Mouse (Mus musculus) E14TG2a.4 (cell line): ENCODE results near the gene Ydjc.

Experiments used
- H3K27me3 ChIP-seq: 2 replicates; pipeline ENCODE4 v1.6.1; 2014; ENCODE audit warnings: low read length, control low read depth; ENCODE audit not compliant: insufficient read depth
- H3K36me3 ChIP-seq: 2 replicates; pipeline ENCODE4 v1.6.1; 2014; ENCODE audit warnings: low read length, control low read depth; ENCODE audit not compliant: insufficient read depth
- H3K4me1 ChIP-seq: replicated peaks from 2 replicates; pipeline ENCODE4 v1.6.1; 2014; ENCODE audit warnings: low read depth, low read length, control low read depth
- H3K4me3 ChIP-seq: replicated peaks from 2 replicates; pipeline ENCODE4 v1.5.1; 2014; ENCODE audit warnings: mild to moderate bottlenecking, low read length
- H3K9me3 ChIP-seq: 2 replicates; pipeline ENCODE4 v1.6.1; 2014; ENCODE audit warnings: low read length, control low read depth
- CTCF ChIP-seq: conservative IDR thresholded peaks from 2 replicates; pipeline ENCODE4 v1.5.1; 2014; ENCODE audit warnings: low read length
- NANOG ChIP-seq: IDR thresholded peaks from 2 replicates; pipeline ENCODE4 v1.6.1; 2014; ENCODE audit warnings: borderline replicate concordance, low read length, mixed read lengths
- POU5F1 ChIP-seq: IDR thresholded peaks from 2 replicates; pipeline ENCODE4 v1.6.1; 2014; ENCODE audit warnings: low read length, borderline replicate concordance

Ydjc gene

DNA sequence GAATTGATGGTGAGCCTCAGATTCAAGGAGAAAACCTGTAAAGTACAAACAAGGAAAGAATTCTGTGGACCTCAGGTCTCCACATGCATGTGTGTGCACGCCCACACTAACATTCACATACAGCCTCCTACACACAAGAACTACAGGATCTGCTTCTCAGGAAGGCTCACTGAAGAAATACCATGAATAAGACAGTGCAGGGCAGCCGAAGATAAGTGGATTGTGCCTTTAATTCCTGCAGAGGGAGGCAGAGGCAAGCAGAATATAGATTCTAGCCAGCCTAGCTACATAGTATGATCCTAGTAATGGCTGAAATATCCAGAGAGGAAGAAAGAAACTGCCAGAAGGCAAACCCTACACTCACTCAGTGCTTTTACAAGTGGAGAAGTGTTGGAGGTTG lies 57.6 kb downstream of the Ydjc start:
- Histone ChIP-seq H3K36me3 (peaks cover 23% of the 10 kb centered on the region), H3K4me3 (peak overlapping the region; percentile 98), H3K9me3 (no peaks in the 10 kb centered on the region), H3K4me1 (peaks cover 40% of the 10 kb centered on the region), H3K27me3 (peaks cover 9% of the 10 kb centered on the region)
- TF ChIP-seq CTCF (no peak), POU5F1 (no peak), NANOG (no peak)

DNA sequence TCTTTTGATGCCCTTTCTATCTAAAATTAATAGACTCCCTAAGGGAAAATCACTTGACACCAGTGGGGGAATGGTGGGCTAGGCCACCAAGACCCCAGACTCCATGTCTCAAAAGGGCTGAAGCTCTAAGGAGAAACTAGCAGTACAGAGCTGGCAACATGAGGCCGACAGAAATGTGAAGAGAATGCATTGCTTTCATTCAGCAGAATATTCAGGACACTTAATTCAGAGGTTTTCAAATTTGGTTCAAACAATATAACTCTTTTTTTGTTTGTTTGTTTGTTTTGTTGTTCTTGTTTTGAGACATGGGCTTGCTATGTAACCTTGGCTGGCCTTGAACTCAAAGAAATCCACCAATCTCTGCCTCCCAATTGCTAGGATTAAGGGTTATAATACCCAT lies 58.1 kb downstream of the Ydjc start, which contains the start of gene Ube2l3:
Ube2l3 (minus strand) TSS at position 101 of the 400 bp plus-strand sequence.
- Histone ChIP-seq H3K27me3 (peaks cover 12% of the 10 kb centered on the region), H3K4me1 (peaks cover 37% of the 10 kb centered on the region), H3K4me3 (peak within 1 kb of the TSS; percentile 98), H3K9me3 (no peaks in the 10 kb centered on the region), H3K36me3 (peaks cover 21% of the 10 kb centered on the region)
- TF ChIP-seq POU5F1 (no peak), CTCF (no peak), NANOG (no peak)

DNA sequence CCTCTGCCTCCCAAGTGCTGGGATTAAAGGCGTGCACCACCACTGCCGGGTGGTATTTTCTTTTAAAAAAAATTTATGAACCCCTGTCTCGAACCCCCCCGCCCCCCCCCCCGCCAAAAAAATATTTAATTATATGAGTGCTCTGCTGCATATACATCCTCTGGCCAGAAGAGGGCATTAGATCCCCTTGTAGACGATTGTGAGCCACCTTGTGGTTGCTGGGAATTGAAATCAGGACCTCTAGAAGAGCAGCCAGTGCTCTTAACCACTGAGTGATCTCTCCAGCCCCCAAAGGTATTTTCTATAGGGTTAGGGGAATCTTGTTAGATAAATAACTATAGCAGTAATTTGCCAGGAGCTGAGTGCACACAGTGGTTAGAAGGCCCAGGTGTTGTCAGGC lies 60.6 kb downstream of the Ydjc start:
- no peak for TF ChIP-seq NANOG
- TF ChIP-seq CTCF = peak; percentile 58
- TF ChIP-seq POU5F1 = no peak
- no peaks in the 10 kb centered on the region for H3K9me3 ChIP-seq
- H3K4me3 ChIP-seq = no peak overlapping the region

DNA sequence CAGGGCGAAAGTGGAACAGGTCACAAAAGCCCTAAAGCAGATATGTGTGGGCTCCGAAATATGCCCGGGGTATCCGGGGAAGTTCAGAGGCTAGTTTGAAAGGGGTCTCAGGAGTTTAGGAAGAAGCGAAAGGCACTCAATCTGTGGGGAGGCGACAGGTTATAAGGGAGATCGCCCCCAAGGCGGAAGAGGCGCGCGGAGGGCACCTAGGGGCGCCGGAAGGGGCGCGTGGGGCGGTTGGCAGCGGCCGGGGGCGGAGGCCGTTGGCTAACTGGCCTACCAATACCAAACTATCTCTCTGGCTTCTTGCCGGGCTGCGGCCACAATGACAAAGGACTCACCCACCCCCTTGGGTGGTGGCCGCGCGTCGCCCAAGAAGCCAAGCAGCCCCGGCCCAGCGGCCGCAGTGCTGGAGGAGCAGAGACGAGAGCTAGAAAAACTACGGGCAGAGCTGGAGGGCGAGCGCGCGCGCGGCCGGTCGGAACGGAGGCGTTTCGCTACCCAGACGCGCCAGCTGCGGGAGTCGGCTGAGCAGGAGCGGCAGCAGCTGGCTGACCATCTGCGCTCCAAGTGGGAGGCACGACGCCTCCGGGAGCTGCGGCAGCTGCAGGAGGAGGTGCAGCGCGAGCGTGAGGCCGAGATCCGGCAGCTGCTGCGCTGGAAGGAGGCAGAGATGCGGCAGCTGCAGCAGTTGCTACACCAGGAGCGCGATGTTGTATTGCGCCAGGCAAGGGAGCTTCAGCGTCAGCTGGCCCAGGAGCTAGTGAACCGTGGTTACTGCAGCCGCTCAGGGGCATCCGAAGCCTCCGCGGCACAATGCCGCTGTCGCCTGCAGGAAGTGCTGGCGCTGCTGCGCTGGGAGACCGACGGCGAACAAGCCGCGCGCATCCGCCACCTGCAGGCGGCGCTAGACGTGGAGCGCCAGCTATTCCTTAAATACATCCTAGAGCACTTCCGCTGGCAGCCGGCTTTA lies 64.3 kb downstream of the Ydjc start, which contains the start of gene Rimbp3:
Rimbp3 (plus strand) TSS at position 215 of the 973 bp plus-strand sequence.
- H3K36me3 ChIP-seq = peaks cover 29% of the 10 kb centered on the region
- H3K9me3 ChIP-seq = no peaks in the 10 kb centered on the region
- H3K4me1 ChIP-seq = peaks cover 32% of the 10 kb centered on the region
- TF ChIP-seq POU5F1 = no peak
- TF ChIP-seq CTCF = peak; percentile 33
- no peak for TF ChIP-seq NANOG
- H3K27me3 ChIP-seq = peaks cover 55% of the 10 kb centered on the region
- peak within 1 kb of the TSS; percentile 88 for H3K4me3 ChIP-seq

More for the DNA sequence above, 60.6 kb downstream of the Ydjc start:
- peaks cover 29% of the 10 kb centered on the region for H3K27me3 ChIP-seq
- 0 out of 2 replicates have a peak, but pooled peaks cover 1% of the 10 kb centered on the region for H3K36me3 ChIP-seq
- H3K4me1 ChIP-seq = peaks cover 27% of the 10 kb centered on the region

DNA sequence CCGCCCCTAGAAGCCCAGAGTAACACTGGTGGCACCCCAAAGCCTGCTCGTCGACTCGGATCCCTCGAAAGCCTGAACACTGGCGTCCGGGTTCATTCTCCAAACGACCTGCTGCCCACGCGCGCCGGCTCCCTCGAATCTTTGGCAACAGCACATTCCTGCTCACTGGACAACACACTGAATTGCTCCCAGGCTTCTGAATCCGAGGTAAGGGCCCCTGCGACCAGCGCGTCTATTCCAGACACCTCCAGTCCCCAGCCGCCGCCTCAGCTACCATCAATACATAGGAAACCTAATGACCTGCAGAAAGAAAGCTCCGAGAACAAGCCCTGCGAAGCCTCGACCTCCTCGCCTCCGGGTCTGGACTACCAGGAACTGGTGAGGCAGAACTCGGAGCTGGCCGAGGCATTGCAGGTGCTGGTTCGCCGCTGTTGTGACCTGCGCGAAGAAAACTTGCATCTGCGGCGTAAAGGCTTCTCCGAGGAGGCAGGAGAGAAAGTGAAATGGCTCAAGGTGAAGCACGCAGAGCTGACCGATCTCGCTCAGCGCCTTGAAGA lies 65.1 kb downstream of the Ydjc start:
- TF ChIP-seq CTCF = no peak
- TF ChIP-seq POU5F1 = no peak
- TF ChIP-seq NANOG = no peak
- peaks cover 29% of the 10 kb centered on the region for H3K36me3 ChIP-seq
- H3K4me3 ChIP-seq = peak overlapping the region; percentile 88
- peaks cover 55% of the 10 kb centered on the region for H3K27me3 ChIP-seq
- no peaks in the 10 kb centered on the region for H3K9me3 ChIP-seq
- peaks cover 39% of the 10 kb centered on the region for H3K4me1 ChIP-seq
